Mouse (Mus musculus) gastrocnemius, postnatal 4 days (tissue): ENCODE results near the gene Hs3st5. TPM values are rescaled to one million over a fixed set of nuclear protein-coding genes. Genes with fewer than 3 reads are reported as not detected.

Experiments used
- DNase-seq, 2 experiments: peaks; one replicate each; pipeline ENCODE4 v3.0.0; 2021 to 2022; ENCODE audit warnings: low spot score in 2 of 2, mixed read lengths in 2 of 2
- total RNA-seq, 2 experiments: library from RNA; stranded (reverse); gene quantifications; 2 replicates each; pipeline ENCODE4 v1.2.3; 2021

The Hs3st5 gene
- total RNA-seq, 2 experiments from 2014 or later, result 0.29 to 0.52 TPM

GRCm38 (mm10) chr10:36795311-36795710 is 288.7 kb downstream of the Hs3st5 start:
- DNase-seq, result no peak

- DNase-seq, result no peak
These were observed 294.4 kb downstream of the Hs3st5 start for GRCm38 (mm10) chr10:36800925-36801482.

GRCm38 (mm10) chr10:36803705-36804104 is 297.1 kb downstream of the Hs3st5 start:
- no peak for DNase-seq

DNA sequence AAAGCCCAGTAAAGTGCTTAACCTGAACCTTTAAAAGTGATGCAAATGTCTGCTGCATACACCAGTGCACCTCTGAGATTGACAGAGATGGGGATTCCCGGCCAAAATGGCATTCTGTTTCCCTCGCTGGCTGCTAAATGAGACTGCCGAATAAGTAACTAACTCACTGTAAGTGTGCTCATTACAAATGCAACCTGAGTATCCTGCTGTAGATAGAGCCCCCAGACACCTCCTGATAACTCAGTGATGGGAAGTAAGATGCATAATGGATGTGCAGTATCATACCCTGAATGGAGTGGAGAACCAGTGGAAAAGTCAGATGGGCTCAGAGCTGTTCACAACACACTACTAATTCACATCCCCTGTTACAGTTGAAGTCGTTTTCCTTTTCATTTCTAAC is 298.7 kb downstream of the Hs3st5 start:
- DNase-seq, result no peak

- DNase-seq, result no peak
These were observed 299.2 kb downstream of the Hs3st5 start for GRCm38 (mm10) chr10:36805788-36806187.

DNA sequence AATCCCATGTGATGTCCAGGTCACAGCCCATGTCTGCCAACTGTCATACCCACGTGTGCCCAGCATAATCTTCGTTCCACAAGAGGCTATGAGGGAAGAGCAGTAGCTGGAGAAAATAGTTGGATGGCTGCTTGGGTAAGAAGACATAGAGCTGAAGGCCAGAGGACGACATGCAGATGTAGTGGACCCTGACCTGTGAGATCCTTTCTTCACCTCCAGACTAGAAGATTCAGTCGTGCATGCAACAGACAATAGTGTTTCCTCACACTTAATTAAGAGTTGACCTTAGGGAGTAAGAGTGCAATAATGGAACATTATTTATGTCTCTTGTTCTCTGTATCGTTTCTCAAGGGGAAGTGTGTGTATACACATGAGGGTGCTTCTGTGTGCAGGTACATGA is 300.4 kb downstream of the Hs3st5 start:
- DNase-seq, result no peak

- no peak for DNase-seq
These were observed 312.3 kb downstream of the Hs3st5 start for GRCm38 (mm10) chr10:36818867-36819266.

GRCm38 (mm10) chr10:36829079-36829478 is 322.5 kb downstream of the Hs3st5 start:
- DNase-seq, result no peak

DNA sequence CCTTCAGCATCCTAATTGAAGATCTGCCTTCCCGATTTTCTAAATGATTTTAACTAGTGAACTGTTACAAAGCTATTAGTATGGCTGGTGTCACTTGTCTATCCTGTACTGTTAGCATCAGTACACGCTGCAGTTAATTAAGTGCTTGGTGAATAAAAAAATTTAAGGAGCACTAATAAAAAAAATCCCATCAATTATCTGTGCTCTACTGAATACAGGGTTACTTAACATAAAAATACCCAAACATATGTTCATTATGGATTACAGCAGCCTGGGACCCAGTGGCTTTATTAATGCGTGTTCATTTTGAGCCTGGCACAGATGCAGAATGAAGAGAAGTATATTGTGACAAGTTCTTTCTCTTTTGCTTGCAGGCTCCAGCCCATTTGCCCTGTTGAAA is 325.6 kb downstream of the Hs3st5 start:
- DNase-seq, result no peak

- no peak for DNase-seq
These were observed 327.6 kb downstream of the Hs3st5 start for GRCm38 (mm10) chr10:36834224-36834623.

DNA sequence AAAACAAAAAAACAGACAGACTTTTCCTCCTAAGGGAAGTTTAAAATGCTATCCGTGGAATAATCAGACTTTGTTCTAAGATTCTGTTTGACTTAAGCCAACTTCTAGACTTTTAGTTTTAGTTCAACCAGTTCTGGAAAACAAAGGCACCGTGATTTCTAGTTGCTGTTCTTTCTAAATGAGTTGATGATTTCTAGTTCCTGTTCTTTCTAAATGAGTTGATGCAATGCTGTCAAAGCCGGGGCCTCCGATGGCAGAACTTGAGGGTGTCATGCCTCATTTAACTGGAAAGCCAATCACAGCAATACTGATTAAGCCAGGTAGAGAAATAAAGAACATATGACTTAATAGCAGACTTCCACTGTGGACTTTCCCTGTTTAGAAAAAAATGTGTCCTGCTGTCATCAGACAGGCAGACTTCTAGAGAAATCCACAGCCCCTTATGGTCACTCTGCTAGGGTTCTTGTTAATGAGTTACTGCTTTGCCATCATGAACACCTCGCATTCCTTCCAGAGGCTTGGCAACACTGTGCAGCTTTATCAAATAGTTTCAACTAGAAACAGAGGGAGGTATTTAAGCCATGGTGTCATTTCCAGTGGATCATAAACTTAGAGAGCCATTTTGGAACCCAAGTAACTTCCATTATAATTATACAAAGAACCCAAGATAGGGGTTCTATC is 329.4 kb downstream of the Hs3st5 start:
- DNase-seq, result no peak

DNA sequence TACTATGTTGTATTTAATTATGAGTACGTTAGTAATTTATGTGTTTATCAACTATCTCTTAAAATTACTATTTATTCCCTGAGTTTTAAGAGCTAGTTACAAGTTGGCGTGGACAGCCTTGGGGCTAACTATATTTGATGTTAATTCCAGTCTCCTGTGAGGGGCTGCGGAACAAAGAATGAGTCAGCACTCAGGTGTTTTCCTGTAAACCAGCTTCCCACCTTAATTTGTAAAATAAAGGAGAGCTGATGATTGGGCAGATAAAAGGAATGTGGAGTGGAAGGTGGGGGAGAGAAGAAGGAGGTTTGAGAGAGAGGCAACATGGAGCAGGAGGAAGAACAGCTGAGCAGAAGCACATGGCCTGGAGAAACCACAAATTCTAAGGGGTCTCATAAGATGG is 343.6 kb downstream of the Hs3st5 start:
- no peak for DNase-seq

GRCm38 (mm10) chr10:36862127-36862895 is 355.7 kb downstream of the Hs3st5 start:
- DNase-seq, result no peak
